Mouse (Mus musculus): ENCODE measurements at regions not wholly inside any gene's neighbourhood (a gene's known extent, or its start where the extent isn't known, plus 50 kb on each side); places are given as distances from the start of the nearest gene placed in this dataset.

DNA sequence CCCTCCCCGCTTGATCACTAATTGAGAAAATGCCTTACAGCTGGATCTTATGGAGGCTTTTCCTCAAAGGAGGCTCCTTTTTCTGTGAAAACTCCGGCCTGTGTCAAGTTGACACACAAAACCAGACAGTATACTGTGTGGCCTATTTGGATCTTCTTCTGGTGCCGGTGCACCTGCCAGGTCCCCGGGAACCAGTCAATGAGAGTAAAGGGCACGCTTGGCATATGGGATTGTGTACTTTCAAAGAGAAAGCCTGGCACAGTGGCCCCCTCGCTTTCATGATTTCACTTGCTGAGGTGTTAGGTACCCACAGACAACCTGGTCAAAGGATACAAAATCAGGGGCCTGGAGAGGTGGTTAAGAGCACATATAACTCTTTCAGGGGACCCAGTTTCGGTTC lies 167.9 kb upstream of the Rpl38 start:
- TF ChIP-seq CHD2 (IDR thresholded peaks at IDR 0.05; ENCODE audit: low read depth, low read length), result no peak
- TF ChIP-seq MAFK (IDR thresholded peaks at IDR 0.05; ENCODE audit: insufficient read depth, low read depth, low read length), result no peak
- no peak for TF ChIP-seq HCFC1 (IDR thresholded peaks at IDR 0.05; ENCODE audit: borderline replicate concordance, insufficient read depth, low read length)
- TF ChIP-seq ZC3H11A (IDR thresholded peaks at IDR 0.05; ENCODE audit: borderline replicate concordance, low read depth, low read length), result no peak

Measured in ES-E14 (cell line).